Mouse (Mus musculus): ENCODE measurements at regions not wholly inside any gene's neighbourhood (a gene's known extent, or its start where the extent isn't known, plus 50 kb on each side); places are given as distances from the start of the nearest gene placed in this dataset.

DNA sequence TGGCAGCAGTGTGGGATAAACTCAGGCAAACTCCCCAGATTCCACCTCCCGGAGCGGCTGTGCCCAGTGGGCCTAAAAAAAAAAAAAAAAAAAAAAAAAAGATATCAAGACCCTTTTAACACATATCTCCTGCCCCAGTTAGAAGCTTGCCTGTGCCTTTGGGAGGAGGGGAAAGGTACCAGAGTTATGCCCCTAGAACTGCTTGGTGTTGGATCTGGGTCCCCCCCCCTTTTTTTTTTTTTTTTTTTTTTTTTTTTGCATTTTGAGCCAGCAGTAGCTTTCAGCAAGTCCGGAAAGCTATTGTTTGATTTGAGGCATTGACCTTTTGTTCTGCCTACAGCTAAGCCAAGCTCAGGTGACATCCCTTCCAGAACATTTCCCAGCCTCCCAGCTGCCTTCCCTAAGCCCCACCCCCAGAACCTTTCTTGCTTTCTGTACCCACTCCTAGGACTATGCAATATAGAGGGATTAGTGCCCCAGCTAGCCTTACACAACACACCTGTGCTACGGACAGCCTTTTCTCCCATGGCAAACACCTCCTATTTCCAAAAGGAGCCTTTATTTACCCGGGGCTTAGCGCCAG is 252.1 kb upstream of the Prok2 start:
- DNase-seq, result no peak

DNA sequence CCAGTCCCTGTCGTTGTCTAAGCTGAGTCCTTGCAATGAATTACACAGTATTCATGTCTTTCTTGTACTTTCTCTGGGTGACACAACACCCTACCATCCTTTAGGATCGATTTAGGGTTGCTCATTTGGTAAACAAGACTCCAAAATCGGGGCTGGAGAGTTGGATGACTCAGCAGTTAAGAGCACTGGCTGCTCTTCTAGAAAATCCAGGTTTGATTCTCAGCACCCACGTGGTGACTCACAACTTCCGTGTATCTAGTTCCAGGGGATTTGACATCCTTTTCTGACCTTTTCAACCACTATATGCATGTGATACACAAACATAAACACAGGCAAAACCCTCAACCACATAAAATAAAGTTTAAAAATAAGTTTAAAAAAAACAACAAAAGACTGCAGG is 250.0 kb upstream of the Prok2 start:
- no peak for DNase-seq

DNA sequence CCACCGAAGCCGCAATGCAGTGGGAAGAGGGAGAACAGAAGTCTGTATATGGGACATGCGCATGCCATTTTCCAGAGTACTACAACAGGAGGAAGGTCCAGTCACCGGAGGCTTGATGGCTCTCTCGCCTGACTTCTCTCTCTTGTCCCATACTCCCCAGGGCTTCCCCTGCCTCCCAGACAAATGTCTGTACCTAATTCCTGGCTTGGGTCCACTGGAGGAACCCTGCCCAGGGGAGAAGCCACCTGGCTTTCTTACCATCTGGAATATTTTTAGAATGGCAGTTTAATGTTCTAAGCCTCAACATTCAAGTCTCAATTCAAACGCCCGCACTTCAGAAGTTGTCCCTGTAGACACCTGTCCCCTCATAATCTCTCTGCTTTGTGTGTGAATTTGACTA is 249.3 kb upstream of the Prok2 start:
- no peak for DNase-seq

DNA sequence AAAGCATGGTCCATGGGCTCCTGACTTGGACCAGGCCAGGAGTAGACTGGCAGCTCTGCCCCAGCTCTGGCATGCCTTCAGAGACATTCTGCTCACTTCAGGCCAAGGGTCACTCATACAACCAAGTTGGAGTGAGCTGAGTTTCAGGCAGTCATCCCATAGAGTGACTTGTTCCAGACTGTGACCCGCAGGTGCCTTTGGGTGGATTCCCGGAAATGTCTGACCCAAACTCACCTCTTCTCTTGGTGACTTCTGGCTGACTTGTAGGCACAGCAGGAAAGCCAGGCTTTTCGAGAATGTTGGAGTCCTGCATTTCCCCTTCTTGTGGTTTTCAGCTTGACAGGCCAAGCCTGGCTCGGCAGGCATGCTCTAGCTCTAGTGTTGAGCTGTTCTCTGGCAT is 248.3 kb upstream of the Prok2 start:
- DNase-seq, result peak; percentile 68 to 84

DNA sequence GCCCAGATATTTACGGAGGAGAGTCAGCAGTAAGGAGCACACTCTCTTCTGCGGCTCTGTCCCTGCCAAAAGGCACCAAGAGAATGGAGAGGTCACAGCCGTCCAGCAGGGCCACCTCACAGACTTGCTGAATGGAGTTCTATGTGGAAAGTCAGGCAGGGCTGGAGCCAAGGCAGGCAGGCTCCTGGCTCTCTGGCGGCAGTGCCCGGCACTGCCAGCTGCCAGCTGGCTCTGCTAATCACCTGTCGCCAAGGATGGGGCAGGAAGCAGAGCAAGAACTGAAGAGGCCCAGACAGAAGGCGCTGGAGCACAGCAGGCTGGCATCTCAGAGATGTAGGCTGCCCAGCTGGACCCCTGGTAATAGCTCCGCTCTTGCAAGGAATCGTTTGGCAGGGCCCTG is 245.2 kb upstream of the Prok2 start:
- peak; percentile 84 to 86 for DNase-seq

DNA sequence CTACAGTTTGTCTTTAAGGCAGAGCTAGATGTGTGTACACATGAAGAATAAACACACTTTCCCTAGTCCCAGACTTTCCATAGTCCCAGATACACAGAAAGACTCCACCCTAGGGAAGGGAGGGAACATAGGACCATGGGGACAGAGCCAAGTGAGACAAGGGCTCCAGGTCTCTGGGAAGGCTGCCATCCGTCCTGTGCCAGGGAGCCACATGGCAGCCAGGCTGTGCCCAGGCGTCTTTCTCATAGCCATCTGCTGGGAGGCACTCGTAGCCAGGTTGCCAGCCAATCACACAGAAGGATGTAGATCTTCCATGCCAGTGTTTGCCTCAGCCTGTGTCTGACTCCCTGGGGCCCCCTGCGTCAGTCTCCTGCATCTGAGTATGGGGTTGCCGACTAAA is 242.7 kb upstream of the Prok2 start:
- peak; percentile 99 to 100 for DNase-seq

DNA sequence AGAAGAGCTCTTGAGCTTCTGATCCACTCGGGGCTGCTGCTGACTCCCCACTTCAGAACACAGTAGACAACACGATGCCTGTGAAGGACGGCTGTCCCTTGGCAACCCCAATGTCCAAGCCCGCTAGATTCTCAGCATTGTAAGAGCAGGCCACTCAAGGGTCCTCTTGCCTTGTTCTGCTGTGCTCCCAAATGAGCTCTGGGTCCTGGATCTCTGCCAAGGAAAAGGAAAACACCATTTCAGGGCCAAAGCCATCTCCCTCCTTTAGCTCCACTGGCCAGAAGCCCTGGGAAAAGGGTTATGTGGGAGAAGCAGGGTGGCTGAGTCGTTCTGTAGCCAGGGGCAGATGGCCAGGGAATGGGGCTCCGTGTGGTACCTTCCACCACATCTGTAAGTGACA is 241.3 kb upstream of the Prok2 start:
- DNase-seq, result peak; percentile 56 to 58

DNA sequence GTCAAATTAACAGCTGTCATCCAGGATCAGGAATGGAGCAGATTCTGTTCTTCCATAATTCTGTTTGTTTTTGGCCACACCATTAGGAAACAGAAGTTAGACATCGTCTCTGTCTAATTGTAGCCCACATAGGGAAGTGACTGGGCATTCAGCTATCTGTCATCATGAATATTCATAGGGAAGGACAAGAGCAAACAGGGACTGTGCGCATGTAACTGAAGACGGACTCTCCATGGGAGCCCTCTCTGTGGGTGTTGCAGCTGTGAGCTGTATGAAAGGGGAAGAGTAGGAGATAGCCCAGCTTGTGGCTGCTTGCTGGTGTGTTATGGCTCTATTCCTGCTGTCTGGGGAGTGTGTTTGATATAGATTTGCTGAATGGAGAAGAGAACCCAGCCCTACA is 238.3 kb upstream of the Prok2 start:
- no peak for DNase-seq

DNA sequence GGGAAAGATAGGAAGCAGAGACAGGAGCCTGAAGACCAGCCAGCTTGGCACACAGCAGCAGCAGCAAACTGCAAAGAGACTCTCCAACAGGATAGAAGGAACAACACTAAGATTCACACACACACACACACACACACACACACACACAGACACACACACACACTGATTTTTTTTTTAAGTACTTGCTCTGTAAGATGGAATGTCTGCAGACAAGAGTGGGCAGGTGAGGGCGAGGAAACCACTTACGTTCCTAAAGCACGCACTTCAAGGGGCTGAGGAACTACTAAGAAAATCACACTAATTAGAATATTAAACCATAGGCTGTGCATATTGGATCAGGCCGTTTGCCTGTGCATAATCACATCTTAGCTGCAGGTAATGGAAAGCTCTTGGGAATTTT is 237.8 kb upstream of the Prok2 start:
- DNase-seq, result no peak

DNA sequence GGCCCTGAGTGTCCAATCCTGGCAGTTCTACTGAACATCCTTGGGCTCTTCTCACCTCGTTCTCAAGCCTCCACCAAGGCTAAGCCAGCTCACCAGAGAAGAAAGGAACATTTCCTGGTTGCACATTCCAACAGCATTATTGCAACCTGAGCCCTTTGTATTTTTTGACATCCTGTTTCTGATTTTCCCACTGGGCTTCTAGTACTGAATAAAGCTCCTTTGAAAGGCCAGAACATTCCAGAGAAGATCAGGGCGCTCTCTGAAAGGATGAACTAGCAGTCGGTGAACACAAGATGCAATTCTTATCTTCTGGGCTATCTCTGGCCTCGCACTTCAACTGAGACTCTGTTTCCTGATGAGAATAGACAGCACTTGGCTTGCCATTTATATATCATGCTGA is 233.2 kb upstream of the Prok2 start:
- DNase-seq, result no peak

DNA sequence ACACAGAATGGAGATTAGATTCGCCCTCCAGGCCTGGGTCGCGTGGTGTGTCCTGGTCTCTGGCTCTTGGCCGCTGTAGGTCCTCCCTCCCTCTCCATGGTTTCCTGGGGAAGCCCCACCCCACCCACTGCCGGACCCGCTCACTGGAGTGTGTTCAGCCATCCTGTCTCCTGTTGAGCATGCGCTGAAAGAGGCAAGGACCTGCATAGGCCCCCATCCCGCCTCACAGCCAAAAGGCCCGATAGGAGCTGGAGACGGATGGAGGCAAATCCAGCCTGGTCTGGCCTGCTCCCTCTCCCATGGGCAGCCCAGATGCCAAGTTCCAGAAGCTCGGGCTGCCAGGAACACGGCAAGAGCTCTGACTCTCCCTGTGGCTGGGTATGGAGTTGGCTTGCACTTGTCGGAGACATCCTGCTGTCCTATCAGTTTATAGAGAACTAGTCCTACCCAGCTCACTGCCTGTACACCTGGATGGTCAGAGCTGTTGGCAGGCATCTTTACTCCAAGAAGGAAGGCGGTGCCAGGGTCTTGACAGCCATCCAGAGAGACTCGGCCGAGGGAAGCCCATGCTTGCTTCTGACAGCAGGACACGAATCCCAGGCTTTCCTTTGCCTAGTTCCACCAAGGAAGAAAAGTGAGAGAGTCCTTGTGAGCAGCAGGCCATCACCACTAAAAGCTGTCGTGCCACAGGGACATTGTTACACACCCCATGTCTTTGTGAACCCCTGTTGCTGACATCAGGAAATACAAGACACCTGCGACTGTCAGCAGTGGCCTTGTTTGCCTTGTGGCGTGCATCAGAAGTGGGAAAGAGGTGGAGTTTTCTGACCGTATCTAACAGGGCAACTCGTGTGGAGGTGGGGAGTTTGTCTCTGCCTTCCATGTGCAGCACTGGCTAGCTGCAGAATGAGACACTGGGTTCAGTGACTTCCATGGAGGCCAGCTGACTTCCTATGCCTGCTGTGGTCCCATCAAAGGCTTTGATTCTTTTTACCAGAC is 228.9 kb upstream of the Prok2 start:
- DNase-seq, result peak; percentile 62 to 66

DNA sequence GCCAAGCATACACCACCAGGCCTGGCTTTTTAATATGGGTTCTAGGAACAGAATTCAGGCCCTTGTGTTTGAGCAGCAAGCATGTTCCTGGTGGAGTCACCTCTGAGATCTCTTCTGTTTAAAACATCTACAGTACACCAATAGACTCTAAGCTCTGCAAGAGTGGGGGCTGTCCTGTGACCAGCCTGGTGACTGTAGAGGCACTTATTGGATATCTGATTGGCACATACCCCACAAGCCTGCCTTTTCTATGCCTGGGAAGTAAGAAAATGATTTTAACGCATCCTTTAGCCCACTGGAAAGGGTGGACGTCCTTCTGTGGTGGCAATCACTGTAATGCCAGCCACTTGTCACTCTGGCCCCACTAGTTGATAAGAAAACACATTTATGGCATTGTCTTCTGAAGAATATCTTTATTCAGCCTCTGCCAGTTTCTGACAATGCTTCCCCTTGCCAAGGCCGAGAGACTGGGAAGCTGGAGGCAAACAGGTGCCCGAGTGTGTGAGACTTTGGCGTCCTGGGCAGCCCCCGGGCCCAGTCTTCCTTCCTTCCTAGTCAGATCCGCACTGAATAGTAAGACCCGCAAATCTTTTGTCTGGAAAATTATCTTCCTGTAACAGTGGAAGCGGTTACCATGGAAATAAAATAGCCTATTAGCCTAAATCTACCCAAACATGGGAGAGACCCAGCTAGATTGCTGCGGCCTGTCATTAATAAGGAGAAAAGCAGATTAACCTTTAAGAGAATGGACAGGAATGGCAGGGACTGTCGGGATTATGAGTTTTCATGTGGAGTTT is 228.0 kb upstream of the Prok2 start:
- DNase-seq, result no peak

DNA sequence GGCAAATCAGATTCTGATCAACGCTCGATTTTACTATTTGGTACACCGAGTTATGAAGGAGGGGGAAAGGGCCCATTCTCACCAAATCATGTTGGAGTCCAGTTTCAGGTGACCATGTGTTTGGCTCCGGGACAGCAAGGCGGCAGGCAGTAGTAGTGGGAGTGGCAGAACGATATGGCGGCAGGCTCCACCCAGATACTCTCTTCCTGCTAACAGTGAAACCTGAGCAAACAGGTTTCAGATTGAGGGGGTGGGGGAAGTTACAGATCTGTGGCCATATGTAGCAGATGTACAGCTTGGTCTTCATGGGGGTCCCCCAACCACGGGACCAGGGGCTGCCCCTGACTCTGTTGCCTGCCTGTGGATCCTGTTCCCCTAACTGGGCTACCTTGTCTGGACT is 224.6 kb upstream of the Prok2 start:
- DNase-seq, result no peak

DNA sequence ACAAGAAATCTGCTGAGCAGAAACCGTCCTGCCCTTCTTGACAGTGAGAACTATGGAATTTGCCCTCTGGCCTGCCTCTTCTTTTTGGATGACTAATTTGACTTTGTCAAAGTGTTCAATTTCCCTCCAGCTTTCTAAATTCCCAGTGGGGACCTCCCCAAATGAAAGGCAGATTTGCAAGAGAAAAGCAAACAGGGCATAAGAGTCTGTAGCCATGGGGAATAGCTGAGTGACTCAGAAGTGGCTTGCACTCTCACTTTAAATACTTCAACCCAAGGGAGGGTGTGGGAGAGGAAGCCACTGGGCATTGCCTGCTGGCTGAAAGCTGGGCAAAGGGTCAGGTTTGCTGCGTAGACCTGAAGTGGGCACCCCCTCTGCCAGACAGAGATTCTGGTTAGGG is 220.7 kb upstream of the Prok2 start:
- no peak for DNase-seq

DNA sequence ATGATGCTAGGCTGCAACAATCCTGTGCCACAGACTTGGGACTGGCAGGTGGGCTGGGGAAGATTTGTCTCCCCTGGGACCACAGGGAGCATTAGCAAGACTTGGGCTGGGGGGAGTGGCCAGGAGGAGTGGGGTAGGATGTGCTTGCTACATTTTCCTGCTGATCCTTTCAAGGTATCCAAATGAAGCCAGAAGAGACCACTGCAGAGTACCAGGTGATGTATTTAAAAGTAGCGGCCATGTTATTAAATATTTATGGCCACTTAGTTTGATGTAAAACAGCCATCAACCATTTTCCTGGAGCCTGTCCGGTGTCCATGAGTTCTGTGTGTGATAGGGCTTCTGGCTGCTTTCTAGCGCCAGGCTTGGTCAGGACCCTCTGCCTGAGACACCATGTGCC is 220.3 kb upstream of the Prok2 start:
- no peak for DNase-seq

DNA sequence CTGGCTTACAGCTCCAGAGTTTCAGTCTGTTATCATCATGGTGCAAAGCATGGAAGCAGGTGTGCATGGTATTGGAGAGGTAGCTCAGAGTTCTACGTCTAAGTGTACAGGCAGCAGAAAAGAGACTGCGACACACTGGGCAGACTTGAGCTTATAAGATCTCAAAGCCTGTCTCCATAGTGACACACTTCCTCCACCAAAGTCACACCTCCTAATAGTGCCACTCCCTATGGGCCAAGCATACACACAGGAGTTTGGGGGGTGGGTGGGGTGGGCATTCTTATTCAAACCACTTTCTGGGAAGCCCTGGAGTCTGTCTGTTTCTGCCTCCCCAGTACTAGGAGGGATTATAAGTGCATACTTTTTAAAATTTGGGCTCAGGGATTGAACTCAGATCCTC is 219.5 kb upstream of the Prok2 start:
- no peak for DNase-seq

DNA sequence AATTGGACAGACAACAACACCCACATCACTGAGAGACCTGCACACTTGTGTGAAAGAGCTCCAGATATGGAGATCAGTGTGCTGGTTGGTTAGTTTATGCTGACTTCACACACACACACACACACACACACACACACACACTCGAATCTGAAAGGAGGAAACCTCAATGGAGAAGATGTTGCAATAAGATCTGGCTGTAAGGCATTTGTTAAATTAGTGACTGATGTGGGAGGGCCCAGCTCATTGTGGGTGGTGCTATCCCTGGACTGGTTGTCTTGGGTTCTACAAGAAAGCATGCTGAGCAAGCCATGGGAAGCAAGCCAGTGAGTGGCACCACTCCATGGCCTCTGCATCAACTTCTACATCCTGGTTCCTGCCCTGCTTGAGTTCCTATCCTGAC is 216.8 kb upstream of the Prok2 start:
- DNase-seq, result no peak

DNA sequence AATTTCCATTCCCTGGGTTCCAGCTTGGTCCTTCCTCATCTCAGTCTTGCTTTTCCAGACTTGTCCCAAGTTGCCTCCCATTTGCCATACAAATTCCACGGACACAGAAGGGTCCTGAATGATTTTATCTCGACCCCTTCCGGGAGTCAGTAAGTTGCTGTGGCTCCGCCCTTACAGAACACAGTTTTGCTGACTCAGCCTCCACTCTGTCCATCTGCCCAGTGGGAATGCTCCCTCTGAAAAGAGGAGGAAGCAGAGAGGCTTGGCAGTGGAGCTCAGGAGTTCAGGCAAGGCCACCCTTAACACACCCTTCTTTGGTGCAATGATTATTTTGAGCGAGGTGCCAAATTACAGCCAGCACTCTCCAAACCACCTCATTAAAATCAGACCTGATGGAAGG is 213.9 kb upstream of the Prok2 start:
- DNase-seq, result no peak

DNA sequence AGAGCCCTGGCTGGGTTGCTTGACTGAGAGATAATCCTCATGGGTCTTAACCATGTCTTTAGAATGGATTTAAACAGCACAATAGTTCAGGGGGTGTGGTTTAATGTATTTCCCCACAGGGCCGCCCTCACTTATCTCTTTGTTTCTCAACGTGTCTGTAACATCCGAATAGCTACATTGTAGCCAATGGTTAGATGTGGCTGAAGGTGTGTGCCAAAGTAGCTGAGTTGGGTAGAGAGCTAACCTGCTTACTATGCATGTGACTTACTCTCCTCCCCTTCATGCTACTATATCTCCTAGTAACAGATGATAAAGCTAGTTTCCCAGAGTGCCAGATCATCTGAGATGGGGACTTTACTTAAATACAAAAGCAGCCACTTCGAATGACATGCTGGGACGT is 213.2 kb upstream of the Prok2 start:
- no peak for DNase-seq

DNA sequence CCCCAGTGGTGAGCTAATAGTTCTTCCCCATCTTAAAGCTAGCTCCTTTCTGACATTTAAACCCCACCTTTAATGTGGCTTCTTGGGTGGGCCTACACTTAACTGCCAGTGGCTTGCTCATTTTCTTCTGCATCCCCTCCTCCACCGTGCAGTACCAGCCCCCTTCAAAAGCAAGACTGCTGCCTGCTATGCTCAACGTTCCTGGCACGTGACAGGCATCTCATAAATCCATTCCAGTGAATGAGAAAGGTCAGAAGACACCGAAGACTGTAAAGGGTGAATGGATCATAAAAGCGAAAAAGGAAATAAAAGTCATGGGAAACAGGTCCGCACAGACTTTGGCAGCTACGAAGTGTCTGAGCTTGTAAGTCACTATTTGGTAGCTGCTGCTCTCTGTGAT is 212.8 kb upstream of the Prok2 start:
- no peak for DNase-seq

DNA sequence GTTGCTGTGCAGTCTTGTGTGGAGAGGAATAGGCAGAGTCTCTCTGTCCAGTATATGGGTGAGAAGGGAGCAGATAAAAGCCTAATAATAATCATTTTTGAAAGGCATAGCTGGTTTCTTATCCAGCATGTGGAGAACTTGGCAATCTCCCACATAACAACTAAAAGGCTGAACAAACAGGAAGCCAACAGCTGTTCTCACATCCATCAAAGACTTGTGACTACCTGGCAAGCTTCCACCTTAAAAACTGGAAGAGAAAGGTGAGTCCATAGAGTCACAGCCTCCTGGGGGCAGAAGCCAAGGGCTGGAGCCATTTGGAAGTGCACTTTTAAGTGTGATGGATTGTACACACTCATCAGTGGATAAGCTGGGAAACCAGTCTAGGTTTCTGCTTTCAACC is 210.5 kb upstream of the Prok2 start:
- no peak for DNase-seq

DNA sequence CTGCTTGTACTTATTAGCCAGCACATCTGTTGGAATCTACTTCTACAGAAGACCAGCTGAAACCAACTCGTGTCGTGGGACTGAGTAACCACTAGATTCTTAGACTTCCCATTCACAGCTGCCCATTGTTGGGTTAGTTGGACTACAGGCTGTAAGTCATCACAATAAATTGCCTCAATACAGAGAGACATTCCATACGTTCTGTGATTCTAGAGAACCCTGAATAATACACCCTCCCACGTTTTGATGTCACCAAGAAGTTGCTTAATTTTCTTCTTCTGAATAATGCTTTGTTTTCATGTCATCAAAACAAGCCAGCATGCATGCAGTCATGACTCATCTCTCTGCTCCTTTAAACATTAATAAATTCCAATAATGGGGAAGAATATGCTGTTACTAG is 209.2 kb upstream of the Prok2 start:
- DNase-seq, result no peak

DNA sequence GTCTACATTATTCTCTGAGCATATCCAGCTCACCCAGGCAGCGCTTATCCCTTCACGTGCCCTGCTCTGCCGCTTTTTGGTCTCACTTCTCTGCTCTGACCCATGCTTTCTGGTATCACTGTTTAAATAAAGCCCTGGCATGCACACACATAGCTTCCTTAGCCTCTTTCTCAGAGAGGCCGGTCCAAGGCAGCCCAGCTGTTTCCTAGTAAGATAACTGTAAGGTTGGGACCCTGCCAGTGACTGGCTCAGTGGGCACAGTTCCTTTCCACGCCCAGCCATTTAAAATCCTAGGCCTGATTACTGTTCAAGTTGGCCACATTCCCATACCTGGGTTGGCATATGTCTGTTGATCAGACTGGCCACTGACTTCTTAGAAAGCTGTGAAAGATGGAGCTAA is 208.2 kb upstream of the Prok2 start:
- DNase-seq, result peak; percentile 75

DNA sequence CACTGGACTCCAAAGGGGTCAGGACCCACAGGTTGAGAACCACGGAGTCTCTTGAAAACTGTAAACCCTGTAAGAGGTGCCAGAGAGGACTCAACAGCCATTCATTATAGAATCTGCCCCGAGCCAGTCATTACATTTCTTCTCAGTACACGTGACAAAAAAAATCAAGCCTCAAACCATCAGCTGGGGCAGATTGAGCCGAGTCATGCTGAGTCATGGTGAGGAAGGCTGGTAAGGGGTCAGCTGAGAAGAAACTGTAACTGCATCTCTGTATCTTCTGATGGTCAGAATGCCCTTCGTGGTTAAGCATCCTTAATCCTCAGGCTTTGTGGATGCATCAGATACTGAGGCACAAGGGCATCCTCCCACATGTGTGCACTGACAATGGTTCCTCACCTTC is 207.2 kb upstream of the Prok2 start:
- DNase-seq, result no peak
